In genomic region chr19:53202116-53202515, GRCm38 (mm10) we compare ENCODE assay signal across 24 mouse cellular contexts.
"Had no signal": no experiment of that assay in that cellular context is flagged by ENCODE, and none has a peak within 500 bp of the region (broad histone marks: within the 10 kb centered on the region; RNA-seq: fewer than 3 reads in every experiment).

No protein-coding gene starts in this region.

- H3K36me3 ChIP-seq: heart, embryonic 15.5 days; hindbrain, embryonic 13.5 days; hindbrain, embryonic 15.5 days had no signal

- H3K4me1 ChIP-seq: hindbrain, embryonic 13.5 days; hindbrain, embryonic 15.5 days; kidney, embryonic 15.5 days; limb, embryonic 13.5 days; limb, embryonic 15.5 days had no signal

- H3K27ac ChIP-seq: heart, embryonic 13.5 days; heart, embryonic 15.5 days; hindbrain, embryonic 13.5 days; hindbrain, embryonic 15.5 days; hindbrain, postnatal 0 days; kidney, embryonic 15.5 days; kidney, postnatal 0 days; limb, embryonic 13.5 days; limb, embryonic 15.5 days; liver, embryonic 12.5 days; liver, embryonic 14.5 days had no signal

- H3K9me3 ChIP-seq: heart, embryonic 13.5 days; heart, embryonic 15.5 days; hindbrain, embryonic 13.5 days; hindbrain, embryonic 15.5 days; kidney, embryonic 15.5 days; limb, embryonic 13.5 days; limb, embryonic 15.5 days; liver, embryonic 12.5 days had no signal

- DNase-seq: gastrocnemius, postnatal 14 days; heart, postnatal 14 days; heart, postnatal 36 days; kidney, adult 11 months; kidney, adult 2 months; kidney, adult 9 months; kidney, postnatal 14 days; kidney, postnatal 36 days; layer of hippocampus, adult 9-11 months; layer of hippocampus, postnatal 36 days; left cerebral cortex, postnatal 4 days had no signal

- H3K4me2 ChIP-seq: heart, embryonic 11.5 days; heart, embryonic 13.5 days; heart, embryonic 15.5 days; hindbrain, embryonic 13.5 days; hindbrain, embryonic 15.5 days; kidney, embryonic 15.5 days; limb, embryonic 13.5 days; limb, embryonic 15.5 days; liver, embryonic 12.5 days had no signal

- H3K27me3 ChIP-seq: heart, embryonic 13.5 days; heart, embryonic 15.5 days; hindbrain, embryonic 13.5 days; hindbrain, embryonic 15.5 days; kidney, embryonic 15.5 days; limb, embryonic 13.5 days; limb, embryonic 15.5 days; liver, embryonic 12.5 days had no signal

- H3K4me3 ChIP-seq: heart, embryonic 13.5 days; heart, embryonic 15.5 days; hindbrain, embryonic 13.5 days; hindbrain, embryonic 15.5 days; kidney, embryonic 15.5 days; limb, embryonic 13.5 days; limb, embryonic 15.5 days; liver, embryonic 12.5 days had no signal

- ATAC-seq: hindbrain, postnatal 0 days; intestine, embryonic 16.5 days; liver, embryonic 12.5 days had no signal

- H3K9ac ChIP-seq: heart, embryonic 13.5 days; heart, embryonic 15.5 days; hindbrain, embryonic 13.5 days; hindbrain, embryonic 15.5 days; kidney, embryonic 15.5 days; limb, embryonic 13.5 days; limb, embryonic 15.5 days; liver, embryonic 12.5 days; liver, embryonic 14.5 days had no signal
